Mouse (Mus musculus) liver, adult 2 months (tissue): ENCODE data around the gene Rsbn1. TPM values are rescaled to one million over a fixed set of nuclear protein-coding genes. Genes with fewer than 3 reads are reported as not detected.

ENCODE experiments used
- DNase-seq: peaks from one replicate; pipeline ENCODE4 v3.0.0-alpha.2; 2011; ENCODE audit warnings: low read depth, low spot score; ENCODE audit errors: extremely low read depth
- H3K27ac ChIP-seq: fragments of 200-500 bp; replicated peaks from 2 replicates; pipeline ENCODE4 v1.5.1; 2012; ENCODE audit warnings: low read depth, mild to moderate bottlenecking, control low read depth, inconsistent platforms, low read length; ENCODE audit not compliant: insufficient read depth
- H3K27me3 ChIP-seq: fragments of 200-500 bp; 2 replicates; pipeline ENCODE4 v1.6.1; 2012; ENCODE audit warnings: mild to moderate bottlenecking, moderate library complexity, low read length, inconsistent platforms; ENCODE audit not compliant: control insufficient read depth, insufficient read depth
- H3K36me3 ChIP-seq: fragments of 200-500 bp; 2 replicates; pipeline ENCODE4 v1.6.1; 2012; ENCODE audit warnings: low read length, inconsistent platforms; ENCODE audit not compliant: control insufficient read depth, insufficient read depth
- H3K4me1 ChIP-seq: fragments of 200-500 bp; 2 replicates; pipeline ENCODE4 v1.6.1; 2011; ENCODE audit warnings: low read length; ENCODE audit not compliant: control insufficient read depth, insufficient read depth
- H3K4me3 ChIP-seq: fragments of 200-500 bp; 2 replicates; pipeline ENCODE4 v1.5.1; 2011; ENCODE audit warnings: low read depth, mild to moderate bottlenecking, control low read depth, low read length, moderate library complexity; ENCODE audit not compliant: insufficient read depth
- H3K79me2 ChIP-seq: fragments of 200-500 bp; 2 replicates; pipeline ENCODE4 v1.6.1; 2012; ENCODE audit warnings: inconsistent platforms, mild to moderate bottlenecking, low read length, moderate library complexity; ENCODE audit not compliant: control insufficient read depth, insufficient read depth
- H3K9ac ChIP-seq: fragments of 200-500 bp; 2 replicates; pipeline ENCODE4 v1.6.1; 2012; ENCODE audit warnings: low read depth, mild to moderate bottlenecking, control low read depth, inconsistent platforms, low read length
- CTCF ChIP-seq: fragments of 200-500 bp; IDR thresholded peaks from 2 replicates; pipeline ENCODE4 v1.5.1; 2011; ENCODE audit warnings: low read depth, low read length, control low read depth
- POLR2A ChIP-seq: fragments of 200-500 bp; IDR thresholded peaks from 2 replicates; pipeline ENCODE4 v1.6.1; 2011; ENCODE audit warnings: low read length, control low read depth; ENCODE audit not compliant: insufficient read depth; ENCODE audit errors: extremely low read depth
- WGBS: fragments of 180-500 bp; shearing (Covaris S2); methylation state at CpG from one replicate; pipeline ENCODE4 v1.1.7; 2018; 5-methylcytosine and 5-hydroxymethylcytosine counted together
- polyA plus RNA-seq: library from polyadenylated mRNA; depleted of rRNA; stranded (reverse); fragments of >200 nt; gene quantifications from 2 replicates; pipeline ENCODE4 v1.2.3, GENCODE M21; 2012; rRNA removed
- total RNA-seq: library from RNA; depleted of rRNA; stranded (reverse); fragments of >200 nt; gene quantifications from 2 replicates; pipeline ENCODE4 v1.2.3, GENCODE M21; 2014; rRNA removed

Gene Rsbn1
- total and polyA plus RNA-seq, 2 experiments, result 1.1 to 7.1 TPM

DNA sequence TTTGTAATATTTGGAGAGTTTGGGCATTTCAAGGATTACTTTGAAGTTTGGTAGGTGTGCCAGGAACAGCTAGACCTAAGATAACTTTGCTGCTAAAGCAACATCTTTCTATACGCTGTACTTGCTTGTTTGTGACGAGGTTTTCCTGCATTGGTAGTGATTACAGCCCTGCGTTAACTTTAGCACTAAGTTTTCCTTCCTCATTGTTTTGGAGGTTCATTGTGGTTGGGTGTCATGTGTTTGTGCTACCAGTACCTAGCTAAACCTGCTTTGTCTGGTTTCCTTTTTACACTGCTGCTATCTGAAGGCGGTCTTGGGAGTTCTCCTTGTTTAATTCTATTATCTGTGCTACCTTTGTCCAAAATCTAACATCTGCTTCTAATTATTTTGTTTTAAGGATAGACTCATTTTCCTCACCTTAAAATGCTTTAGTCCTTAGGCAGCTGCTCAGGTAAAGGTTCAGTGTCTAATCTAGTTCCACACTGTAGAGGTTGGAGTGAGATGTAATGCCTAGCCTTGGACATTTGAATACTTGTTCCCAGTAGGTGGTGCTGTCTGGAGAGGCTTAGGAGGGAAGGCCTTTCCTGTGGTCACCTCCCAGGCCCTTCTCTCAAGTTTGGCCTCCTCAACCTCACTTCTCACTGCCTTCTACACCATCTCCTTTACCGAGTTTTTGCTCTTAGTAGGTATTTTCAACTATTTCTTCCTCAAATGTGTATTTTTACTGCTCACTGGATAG, 96.2 kb downstream of the Rsbn1 start:
- Histone ChIP-seq H3K27ac (no peak overlapping the region), H3K4me1 (no peaks in the 10 kb centered on the region), H3K79me2 (no peaks in the 10 kb centered on the region), H3K4me3 (no peak overlapping the region), H3K36me3 (peaks cover 18% of the 10 kb centered on the region), H3K9ac (no peak overlapping the region), H3K27me3 (no peaks in the 10 kb centered on the region)
- peak; percentile 9 for DNase-seq
- WGBS, result 92% methylated on average over 5 of the region's 5 CpGs
- TF ChIP-seq POLR2A, result no peak
- TF ChIP-seq CTCF, result no peak

DNA sequence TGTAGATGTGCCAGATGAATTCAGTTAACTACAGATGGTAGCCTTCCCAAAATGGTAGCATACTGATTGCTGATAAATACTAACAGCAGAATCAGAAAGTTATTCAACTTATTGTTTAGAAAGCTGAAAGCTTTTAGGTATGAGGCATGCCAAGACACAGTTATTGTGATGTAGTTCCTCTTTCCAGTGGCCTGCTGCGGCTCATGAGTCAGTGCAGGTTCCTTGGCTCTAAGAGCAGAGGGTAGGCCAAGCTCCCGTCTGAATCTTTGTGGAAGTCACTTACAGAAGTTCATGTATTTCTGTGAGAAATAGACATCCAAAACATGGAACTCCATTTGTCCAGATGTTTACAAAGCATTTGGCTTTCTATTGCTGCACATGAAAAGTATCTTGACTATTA, 98.1 kb downstream of the Rsbn1 start:
- H3K27ac ChIP-seq, result no peak overlapping the region
- no peaks in the 10 kb centered on the region for H3K79me2 ChIP-seq
- peaks cover 23% of the 10 kb centered on the region for H3K36me3 ChIP-seq
- TF ChIP-seq CTCF (no peak), POLR2A (no peak)
- no peak overlapping the region for H3K9ac ChIP-seq
- WGBS, result 86% methylated on average over 2 of the region's 2 CpGs
- no peak for DNase-seq
- H3K4me1 ChIP-seq, result no peaks in the 10 kb centered on the region
- H3K27me3 ChIP-seq, result no peaks in the 10 kb centered on the region
- no peak overlapping the region for H3K4me3 ChIP-seq

Other genes with a start within 250 kb of the Rsbn1 start
- gene Olfml3, start 176.1 kb upstream of the Rsbn1 start, total RNA-seq, result 1.3 and 1.7 TPM in 2 replicates
- gene Olfml3, start 176.1 kb upstream of the Rsbn1 start, polyA plus RNA-seq, result 1.5 and 2.0 TPM in 2 replicates
- gene Gm10964, start 174.8 kb upstream of the Rsbn1 start, total RNA-seq, result not detected in 2 replicates
- gene Gm10964, start 174.8 kb upstream of the Rsbn1 start, polyA plus RNA-seq, result not detected in 2 replicates
- 29.2 and 32.4 TPM in 2 replicates for gene Hipk1, start 122.6 kb upstream of the Rsbn1 start, total RNA-seq
- gene Hipk1, start 122.6 kb upstream of the Rsbn1 start, polyA plus RNA-seq, result 34.0 and 35.2 TPM in 2 replicates
- 2.5 and 3.3 TPM in 2 replicates for gene Dclre1b, start 104.7 kb upstream of the Rsbn1 start, total RNA-seq
- 5.6 and 6.5 TPM in 2 replicates for gene Dclre1b, start 104.7 kb upstream of the Rsbn1 start, polyA plus RNA-seq
- gene Ap4b1, start 104.6 kb upstream of the Rsbn1 start, total RNA-seq, result 22.1 and 23.4 TPM in 2 replicates
- gene Ap4b1, start 104.6 kb upstream of the Rsbn1 start, polyA plus RNA-seq, result 9.3 and 10.7 TPM in 2 replicates
- gene Gm43064, start 104.5 kb upstream of the Rsbn1 start, total RNA-seq, result 0.55 TPM in 1 of 2 replicates, not detected in the other
- gene Gm43064, start 104.5 kb upstream of the Rsbn1 start, polyA plus RNA-seq, result 0.05 and 0.20 TPM in 2 replicates
- gene Bcl2l15, start 81.5 kb upstream of the Rsbn1 start, total RNA-seq, result 0.60 TPM in 1 of 2 replicates, not detected in the other
- not detected in 2 replicates for gene Bcl2l15, start 81.5 kb upstream of the Rsbn1 start, polyA plus RNA-seq
- 0.83 and 1.6 TPM in 2 replicates for gene Ptpn22, start 54.3 kb upstream of the Rsbn1 start, total RNA-seq
- 0.78 and 0.87 TPM in 2 replicates for gene Ptpn22, start 54.3 kb upstream of the Rsbn1 start, polyA plus RNA-seq
- 5.2 TPM in 2 replicates for gene Phtf1, start 54.0 kb downstream of the Rsbn1 start, total RNA-seq
- 1.2 and 1.6 TPM in 2 replicates for gene Phtf1, start 54.0 kb downstream of the Rsbn1 start, polyA plus RNA-seq